Mouse (Mus musculus): ENCODE data around the gene Cxcl14.

The Cxcl14 gene

DNA sequence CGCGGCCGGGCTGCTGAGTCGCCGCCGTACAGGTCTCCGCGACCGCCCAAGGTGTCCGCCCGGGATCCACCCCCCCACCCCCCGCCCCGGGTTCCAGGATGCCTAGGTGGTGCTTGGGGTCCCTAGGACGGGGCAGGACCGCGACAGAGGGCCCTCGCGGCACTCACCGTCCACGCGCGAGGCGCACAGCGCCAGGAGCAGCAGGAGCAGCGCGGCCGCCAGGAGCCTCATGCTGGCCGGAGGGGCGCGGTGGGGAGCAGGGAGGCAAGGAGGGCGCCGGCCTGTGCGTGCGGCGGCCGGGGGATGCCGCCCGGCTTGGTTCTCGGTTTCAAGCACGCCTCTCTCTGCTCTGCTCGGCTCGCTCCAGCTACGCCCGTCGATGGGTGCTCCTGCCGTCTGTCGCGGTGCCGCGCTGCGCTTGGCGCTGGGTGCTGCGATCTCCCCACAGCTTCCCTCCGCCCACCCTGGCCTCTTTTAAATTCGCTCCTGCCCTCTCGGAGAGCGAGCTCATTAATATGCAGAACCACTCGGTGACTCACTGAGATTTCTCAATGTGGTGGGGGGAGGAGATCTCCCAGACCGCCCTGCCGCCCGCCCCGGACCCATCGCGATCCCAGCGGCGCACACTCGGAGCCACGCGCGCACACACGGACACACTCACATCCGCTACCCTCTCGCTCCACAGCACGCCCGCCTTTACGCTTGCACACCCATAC, at the start of gene Cxcl14:
TSS of gene Cxcl14 (minus strand) at position 609 of the 716 bp plus-strand sequence.
- no peak for DNase-seq

DNA sequence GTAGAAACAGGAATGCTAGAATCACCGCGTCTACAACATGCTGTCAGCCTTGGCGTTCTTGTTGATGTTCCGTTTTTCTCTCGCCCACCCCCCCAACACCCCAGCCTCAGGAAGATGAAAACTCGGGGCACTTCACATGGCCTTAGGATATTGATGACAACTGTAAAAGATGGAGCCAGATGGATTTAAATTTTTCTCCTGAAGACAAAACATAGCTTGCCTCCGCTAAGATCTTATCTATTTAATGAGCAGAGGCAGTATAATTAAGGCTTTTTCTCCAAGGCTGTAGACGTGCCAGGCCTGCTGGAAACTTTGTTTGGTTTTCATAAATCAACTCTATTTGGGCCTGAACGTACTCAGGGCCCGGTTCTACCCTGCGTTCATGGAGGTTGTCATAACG, 48.0 kb upstream of the Cxcl14 start:
- DNase-seq, result no peak

DNA sequence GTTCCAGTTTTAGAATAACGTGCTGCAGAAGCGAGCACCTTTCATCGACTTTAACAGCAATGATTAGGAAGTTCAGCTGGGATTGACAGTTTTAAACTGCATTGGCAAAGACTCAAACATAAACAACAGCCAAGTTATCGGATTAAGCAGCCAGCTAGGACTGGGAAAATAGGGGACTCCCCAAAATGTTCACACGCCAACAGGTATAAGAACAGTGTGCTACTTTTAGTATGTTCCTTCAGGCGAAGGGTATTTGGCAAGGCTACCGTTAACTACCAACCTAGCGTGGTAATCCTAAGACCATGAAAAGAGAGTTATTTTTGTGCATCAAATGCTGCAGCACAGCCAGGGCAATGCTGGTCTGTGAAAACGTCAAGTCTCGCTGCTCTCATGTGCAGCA, 46.1 kb upstream of the Cxcl14 start:
- DNase-seq, result no peak

DNA sequence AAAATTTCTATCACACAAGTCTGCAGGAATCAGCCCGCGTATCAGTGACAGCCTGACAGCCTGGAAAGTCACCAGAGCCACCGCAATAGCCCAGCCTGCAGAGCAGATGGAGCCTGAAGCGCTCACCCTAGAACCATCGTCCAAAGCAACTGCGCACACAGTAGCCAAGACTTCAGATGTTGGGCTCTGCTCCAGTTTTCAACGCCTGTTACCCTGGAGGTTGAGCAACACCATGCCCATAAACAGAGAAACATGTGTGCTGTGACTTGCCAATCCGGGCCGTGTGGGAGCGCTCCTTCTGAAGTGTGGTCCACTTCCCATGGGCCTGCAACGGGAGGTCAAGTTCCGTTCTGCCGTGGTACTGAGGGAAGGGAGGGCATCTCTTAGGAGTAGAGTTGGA, 44.2 kb upstream of the Cxcl14 start:
- DNase-seq, result no peak

DNA sequence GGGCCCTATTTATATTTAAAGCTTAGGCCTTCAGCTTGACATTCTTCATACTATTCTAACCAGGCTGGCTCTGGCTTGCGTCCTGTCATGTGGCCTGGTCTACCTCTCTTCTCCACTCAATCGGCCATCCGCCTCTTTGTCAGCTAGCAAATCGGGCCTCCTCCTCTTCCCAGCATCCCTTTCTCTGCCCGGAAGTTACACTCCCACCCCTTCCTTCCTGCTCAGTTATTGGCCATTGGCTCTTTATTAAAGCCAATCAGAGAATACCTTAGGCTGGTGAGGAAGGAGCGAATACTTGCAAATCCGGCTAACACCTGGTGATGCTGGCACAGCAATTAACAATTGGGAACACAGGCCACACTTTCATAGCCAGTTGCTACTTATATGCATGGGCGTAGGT, 43.5 kb upstream of the Cxcl14 start:
- no peak for DNase-seq

DNA sequence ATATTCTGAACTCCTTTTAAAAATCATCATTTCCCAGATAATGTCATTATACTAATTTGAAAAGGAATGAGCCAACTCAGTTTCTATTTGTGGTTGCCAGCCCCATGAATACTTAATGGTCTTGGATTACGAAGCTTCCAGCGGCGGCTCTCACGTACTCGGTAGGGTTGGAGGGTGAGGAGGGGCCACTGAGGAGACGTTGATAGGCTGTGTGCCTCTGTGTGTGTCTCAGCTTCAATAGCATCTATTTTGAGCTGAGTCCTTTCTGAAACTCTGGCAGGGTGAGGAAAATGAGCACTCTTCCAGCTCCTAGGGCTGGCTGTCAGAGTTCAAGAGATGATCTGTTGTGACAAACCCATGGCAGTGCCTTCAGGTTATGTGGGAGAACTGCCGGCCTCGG, 40.6 kb upstream of the Cxcl14 start:
- DNase-seq, result no peak

DNA sequence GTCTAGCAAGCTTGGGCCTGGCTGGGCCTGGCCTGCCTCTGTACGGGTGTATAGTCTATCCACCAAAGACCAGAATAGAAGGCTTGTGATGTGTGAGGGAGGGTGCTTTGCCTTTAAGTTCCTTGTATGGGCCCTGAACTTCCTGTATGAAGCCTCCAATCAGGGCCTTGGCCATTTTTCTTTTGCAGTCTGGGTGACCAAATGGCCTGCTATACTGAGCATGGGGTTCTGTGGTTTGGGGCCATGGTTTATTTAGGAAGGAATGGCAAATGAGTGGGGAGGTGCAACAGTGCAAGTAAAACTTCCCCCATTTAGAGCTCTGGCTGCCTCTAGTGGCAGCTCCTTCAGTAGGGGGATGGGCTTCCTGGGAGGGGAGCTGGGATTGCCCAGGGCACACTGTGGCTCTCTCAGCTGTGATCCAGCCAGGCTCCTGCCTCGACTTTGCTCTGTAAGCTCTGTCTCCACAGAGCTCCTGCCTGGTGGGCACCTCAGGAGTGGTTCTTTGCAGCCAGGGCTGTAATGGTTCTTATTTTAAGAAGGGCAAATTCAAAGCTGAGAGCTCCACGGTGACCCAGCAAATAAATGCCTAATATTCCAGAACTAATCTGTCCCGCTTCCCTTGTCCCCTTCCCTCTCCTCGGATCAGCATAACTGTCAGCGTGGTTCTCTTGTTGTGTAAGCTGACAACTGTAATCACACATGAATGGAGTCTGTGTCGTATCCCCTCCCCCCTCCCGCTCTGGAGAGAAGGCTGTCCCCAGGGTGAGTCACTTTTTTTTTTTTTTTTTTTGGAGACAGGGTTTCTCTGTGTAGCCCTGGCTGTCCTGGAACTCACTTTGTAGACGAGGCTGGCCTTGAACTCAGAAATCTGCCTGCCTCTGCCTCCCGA, 38.7 kb upstream of the Cxcl14 start:
- no peak for DNase-seq

DNA sequence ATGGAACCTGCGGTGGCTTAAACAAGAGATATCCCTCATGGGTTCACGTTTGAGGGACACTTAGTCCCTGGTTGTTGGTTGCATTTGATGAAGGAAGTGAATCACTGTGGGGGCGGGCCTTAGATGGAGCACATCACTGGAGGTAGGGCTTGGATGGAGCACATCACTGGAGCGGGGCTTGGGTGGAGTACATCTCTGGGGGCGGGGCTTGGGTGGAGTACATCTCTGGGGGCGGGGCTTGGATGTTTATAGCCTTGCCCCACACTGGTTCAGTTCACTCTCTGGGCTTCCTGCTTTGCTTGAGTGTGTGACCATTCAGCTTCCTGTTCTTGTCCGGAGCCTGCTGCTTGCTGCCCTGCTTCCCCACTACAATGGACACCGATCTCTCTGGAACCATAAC, 37.9 kb upstream of the Cxcl14 start:
- DNase-seq, result no peak

DNA sequence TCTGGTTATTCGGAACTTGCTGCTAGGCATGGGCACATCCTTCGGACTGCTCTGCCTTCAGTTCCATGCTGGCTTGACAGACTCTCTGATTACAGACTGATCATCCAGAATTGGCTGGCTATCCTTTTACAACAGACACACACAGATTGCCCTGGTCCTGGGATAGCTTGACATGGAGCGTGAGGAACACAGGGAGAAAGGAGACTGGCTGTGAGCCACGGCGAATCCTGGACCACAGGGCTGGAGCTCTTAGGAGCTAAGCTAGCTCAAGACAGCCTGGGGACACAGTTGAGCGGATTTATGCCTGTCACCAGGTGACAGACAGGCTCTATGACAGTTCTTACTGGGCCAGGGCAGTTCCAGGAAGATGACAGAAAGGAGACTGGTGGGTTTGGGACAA, 36.0 kb upstream of the Cxcl14 start:
- no peak for DNase-seq

DNA sequence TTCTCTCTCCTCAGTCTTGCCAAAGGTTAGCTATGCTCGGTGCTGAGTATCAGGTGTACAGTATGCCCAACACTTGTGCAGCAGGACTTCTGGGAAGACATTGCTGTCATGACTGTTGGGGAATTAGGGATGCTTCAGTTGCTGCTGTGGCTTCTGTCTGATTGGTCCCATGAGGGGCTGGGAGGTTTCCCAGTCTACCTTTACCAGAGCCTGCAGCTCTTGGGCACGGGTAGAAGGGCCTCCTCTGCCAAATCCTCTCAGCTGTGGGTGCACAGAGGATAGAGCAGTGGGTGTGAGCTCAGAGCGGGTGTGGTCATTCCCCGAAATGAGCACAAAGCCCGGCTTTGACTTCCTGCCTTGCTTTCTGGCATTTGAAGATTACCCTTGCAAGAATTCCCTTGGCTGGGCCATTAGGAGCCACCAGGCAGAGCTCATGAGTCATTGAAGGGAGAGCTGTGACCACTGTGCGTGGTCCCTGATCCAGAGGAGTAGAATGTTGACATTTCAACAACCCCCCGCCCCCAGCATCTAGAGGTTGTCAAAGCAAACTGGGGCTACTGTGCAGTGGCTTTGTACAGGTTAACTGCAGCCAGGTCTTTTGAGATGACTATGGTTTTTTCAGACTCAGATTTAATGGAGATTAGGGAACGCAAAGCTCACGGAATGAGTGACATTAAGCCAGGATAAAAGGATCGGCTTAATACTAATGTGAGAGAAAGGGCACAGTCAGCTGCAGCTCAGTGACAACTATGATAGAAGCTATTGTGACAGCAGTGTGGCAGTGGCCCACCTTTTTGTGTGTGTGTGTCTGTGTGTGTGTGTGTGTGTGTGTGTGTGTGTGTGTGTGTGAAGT, 34.5 kb upstream of the Cxcl14 start:
- DNase-seq, result no peak

DNA sequence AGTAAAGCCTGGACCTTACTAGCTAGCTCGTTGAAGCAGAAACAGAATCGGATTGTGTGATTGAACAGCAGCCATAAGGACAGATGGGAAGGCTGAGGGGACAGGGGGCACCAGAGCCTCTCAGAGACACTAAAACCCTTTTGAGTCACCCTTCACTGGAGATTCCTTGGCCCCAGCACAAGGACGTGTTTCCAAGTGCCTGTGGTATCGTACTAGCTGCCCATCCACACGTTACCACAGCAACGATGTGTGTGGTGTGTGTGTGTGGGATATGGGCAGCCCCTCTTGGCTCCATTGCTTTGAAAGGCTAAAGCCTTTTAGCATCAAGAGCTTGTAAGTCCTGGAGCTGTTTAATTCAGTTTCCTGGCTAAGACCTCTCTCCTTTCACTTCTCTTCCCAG, 33.4 kb upstream of the Cxcl14 start:
- no peak for DNase-seq

DNA sequence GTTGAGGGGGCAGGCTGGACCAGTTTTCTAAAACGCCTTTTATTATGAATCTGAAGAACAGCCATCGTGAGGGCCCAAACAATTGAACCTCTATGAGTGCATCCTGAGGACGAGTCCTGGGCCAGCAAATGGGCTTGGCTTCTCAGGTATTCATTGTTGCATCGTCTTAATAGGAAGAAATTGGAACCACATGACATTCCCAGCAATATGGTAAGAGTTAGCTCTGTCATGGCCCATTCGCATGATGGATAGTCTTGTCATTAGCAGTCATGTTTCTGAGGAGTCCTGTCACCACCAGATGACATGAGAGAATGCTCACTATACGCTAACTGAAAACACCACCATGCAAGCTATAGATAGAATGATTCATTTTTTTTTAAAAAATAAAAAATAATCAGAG, 32.8 kb upstream of the Cxcl14 start:
- no peak for DNase-seq

DNA sequence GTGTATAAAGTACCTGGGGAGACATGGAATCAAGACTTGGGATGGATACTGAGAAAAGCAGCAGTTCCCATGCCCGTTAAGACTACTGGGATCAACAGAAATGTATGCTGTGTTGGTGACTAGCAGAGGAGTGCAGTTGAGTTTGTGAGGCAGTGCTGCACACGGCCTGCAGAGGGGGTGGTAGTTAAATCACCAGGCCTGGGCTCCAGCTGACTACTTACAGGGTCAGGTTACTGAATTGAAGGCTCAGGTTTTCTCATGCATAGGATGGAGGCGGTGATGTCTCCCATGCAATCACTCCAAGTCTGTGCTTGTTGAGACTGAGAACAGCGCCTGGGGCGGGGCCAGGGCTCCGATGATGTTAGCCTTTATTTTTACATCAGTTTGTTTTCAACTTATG, 31.4 kb upstream of the Cxcl14 start:
- DNase-seq, result no peak

DNA sequence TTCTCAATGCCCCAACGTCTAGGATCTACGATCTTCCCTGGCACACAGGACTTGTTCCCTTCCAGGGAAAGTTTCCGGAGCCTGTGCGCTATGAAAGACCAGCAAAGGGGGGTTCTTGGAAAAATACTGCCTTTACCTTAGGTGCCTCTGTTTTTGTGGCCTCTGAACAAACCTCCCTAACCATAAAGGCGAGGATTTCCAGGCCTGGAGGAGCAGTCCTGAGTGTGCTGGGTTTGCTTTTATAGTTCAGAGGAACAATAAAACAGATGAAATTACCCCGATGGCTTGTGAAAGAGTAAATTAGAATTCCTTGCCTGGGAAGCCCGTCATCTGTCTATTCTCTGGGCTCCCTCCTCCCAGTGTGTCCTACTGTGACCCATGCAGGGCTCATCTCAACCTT, 25.3 kb upstream of the Cxcl14 start:
- DNase-seq, result no peak

DNA sequence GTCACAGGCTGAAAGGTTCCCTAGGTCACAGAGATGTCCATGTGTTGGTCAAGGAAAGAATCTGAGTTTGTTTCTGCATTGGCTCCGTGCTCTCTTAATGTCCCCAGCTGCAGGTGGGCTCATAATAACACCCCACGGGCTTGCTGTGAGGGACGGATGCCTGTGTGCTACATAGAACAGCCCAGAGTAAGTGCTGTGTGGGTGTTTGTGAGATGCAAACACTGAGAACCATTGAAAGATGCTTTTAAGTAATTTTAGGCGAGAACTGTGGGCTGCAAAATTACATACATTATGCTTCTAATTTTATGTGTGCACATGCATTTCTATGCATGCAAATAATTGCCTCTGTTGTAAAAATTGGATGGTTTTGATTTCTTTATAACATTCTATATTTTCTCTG, 20.6 kb upstream of the Cxcl14 start:
- DNase-seq, result no peak

DNA sequence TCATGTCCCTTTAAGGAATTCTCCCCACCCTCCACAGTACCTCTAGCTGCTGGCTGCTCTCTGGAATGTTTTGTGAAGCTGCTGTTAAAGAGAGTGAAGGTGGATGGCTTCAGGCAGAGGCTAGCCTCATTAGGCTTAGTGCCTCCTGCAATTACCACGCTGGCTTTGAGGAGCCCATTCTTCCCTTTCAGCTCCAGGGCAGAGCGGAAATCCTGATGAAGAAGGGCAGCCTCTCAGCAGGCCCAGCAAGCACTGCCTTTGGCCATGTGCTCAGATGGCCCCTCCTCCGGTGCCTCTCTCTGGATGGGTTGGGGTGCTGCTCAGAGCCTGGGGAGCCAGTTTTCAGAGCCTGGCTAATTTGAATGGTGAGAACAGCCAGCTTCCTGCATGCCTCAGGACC, 18.9 kb upstream of the Cxcl14 start:
- no peak for DNase-seq

DNA sequence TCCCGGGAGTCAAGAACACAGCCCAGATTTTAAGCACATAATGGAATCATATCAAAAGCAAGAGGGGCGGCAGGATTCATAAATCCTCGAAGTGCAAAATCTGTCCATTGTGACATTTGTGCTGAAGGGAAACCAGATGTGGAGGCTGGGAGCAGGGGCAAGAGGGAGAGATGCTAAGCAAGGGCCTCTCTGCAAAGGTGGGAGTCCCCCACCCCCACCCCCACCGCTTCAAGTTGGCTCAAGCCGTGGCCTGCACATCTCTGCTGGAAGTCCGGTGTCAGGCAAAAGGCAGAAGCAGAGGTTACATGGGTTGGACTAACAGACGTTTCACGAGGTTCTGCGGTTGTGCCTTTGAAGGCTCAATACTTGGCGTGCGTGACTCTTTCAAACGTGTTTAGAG, 8.7 kb upstream of the Cxcl14 start:
- no peak for DNase-seq

DNA sequence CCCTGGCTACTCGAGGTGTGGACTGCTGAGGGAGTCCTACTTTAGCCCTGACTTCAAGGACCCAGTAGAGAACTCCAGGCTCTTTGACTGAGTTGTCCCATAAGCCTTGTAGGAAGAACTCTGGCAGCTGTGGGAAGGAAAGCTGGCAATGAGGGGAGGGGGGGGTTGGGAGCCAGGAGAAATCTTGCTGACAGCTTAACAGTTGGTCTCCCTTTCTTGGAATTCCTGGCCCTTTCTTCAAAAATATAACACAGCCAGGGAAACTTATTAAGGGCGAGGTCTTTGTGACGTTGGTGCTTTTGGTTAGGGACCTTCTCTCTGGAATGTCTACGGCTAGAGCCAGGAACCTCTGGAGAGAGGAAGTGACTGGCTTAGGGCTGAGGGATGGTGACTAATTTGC, 8.1 kb upstream of the Cxcl14 start:
- DNase-seq, result no peak

DNA sequence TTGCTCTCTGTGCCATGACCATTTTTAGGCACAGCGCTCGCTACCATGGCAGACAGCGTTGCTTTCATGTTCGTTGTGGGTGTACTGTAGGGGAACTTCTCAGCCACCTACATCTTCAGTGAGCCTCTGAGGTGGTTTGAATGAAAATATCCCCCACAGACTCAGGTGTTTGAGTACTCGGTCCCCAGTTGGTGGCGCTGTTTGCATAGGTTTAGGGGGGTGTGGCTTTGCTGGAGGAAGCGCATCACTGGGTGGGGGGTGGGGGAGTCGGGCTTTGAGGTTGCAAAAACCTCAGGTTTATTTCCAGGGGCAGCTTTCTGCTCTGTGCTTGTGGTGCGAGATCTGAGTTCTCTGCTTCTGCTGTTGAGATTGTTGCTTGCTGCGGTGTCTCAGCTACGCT, 3.0 kb upstream of the Cxcl14 start:
- DNase-seq, result no peak

DNA sequence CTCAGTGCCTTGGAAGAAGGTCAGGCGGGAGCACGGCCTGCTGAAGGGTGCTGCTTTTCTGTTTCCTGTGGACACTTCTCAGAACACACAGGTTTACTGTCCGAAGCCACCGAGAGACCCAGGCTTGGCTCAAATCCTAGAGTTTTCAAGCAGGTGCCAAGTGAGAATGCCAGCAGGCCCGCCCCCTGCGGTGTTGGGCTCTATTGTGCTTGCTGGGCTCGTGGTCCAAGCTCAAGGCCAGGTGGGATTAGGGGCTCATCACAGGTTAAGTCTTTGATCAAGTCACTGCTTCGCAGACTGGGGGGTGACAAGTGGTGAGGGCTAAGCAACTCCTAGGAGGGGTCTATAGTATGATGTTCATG, 289 bp upstream of the Cxcl14 start:
- no peak for DNase-seq

DNA sequence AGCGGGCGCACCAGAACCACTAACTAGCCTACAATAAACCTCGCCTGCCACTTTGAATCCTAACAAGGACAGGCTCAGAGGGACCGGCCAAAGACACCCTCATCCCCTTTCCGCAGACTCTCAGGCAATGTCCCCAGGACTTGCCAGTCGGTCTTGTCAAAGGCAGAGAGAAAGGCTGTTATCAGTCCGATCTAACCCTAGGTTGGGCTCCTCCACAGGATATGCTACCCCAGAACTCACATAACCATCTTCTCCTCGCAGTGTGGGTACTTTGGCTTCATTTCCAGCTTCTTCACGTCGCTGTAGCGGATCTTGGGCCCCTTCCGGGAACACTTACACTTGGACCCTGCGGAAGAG, 787 bp downstream of the Cxcl14 start:
- no peak for DNase-seq

DNA sequence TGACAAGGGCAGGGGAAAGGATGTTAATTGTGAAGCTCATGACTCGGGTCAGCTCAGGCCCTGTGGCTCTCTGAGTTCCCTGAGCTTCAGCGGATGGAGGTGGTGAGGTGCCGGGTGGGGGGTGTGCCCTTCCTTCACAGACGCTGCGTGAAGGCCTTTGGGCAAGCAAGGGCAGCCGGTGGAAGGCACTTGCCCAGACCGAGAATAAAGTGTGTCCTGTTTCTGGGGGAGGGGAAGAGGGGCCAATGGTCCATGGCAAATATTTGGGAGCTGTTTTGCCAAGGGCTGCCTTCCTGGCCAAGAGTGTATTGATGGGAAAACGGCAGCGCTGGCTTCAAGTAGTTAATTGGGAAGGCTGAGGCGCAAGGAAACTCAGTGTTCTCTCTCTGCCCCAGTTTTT, 1.4 kb downstream of the Cxcl14 start:
- DNase-seq, result no peak

DNA sequence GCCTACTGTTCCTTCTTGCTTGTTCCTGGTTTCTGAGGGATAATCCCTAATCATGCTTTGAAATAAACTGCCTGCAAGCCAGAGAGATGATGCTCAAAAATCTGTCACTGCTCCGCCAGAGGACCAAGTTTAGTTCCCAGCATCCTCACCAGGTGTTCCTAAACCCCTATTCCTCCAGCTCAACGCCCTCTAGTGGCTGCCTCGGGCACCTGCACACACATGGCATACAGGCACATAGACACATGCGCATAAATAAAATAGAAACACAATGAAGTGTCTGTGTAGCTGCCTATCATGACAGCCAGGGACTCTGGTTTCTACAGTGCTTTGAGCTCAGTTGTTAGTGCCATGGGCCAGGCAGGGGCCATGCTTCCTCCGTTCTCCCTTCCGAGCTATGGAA, 6.4 kb downstream of the Cxcl14 start:
- DNase-seq, result no peak

DNA sequence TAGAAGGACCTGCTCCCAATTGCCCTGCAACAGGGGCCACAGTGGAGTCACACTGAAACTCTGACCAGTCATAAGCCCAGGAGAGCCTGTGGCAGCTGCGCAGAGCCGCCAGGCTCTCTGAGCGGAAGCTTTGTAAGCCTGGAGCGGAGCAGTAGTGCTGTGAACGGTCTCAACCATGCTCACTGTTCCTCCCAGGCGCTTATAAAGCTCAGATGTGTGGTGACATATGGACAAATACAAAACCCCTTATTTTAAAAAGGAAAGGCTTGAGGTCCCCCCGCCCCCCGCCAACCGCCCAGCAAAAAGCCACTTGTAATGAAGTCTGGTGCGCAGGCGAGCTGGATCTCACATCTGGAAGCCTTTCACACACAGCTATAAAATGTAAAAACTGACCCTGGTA, 7.1 kb downstream of the Cxcl14 start:
- no peak for DNase-seq

All from spleen, adult 18-20 months (tissue).